Mouse (Mus musculus) megakaryocyte, embryonic 14.5 days (primary cell): ENCODE measurements at regions not wholly inside any gene's neighbourhood (a gene's known extent, or its start where the extent isn't known, plus 50 kb on each side); places are given as distances from the start of the nearest gene placed in this dataset.

Experiments
- FLI1 ChIP-seq: IDR thresholded peaks from 2 replicates; pipeline ENCODE4 v1.6.1; 2012; ENCODE audit warnings: low read length, inconsistent platforms, mixed read lengths
- GATA1 ChIP-seq: IDR thresholded peaks from 3 replicates; pipeline ENCODE4 v1.6.1; 2012; ENCODE audit warnings: mixed read lengths, low read length, inconsistent platforms, borderline replicate concordance

DNA sequence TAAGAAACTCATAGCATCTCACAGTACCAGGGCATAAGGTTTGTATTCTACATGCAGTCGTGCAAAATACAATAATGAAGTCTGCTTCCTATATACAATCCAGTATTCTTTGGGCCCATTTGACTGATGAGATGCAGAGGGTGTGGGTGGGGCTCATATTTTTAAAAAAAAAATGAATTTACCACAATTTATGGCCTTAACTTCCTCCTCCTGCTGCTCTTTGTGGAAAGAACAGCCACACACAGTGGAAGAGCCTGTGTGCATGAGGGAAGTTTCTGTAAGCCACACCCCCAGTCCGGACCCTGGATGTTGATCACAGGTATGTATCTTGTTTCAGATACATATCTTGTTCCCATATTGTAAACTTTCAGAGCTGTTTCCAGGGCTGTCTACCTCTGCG lies 143.5 kb upstream of the Mpp6 start:
- TF ChIP-seq GATA1 = no peak
- TF ChIP-seq FLI1 = no peak
